Mouse (Mus musculus) MEL (cell line): ENCODE results near the gene Upf1. TPM values are rescaled to one million over a fixed set of nuclear protein-coding genes. Genes with fewer than 3 reads are reported as not detected.

Source experiments
- DNase-seq: peaks from one replicate; pipeline ENCODE4 v3.0.0; 2011; ENCODE audit warnings: low read depth, low spot score
- H3K27ac ChIP-seq: 2 replicates; pipeline ENCODE4 v1.5.1; 2012; ENCODE audit warnings: low read depth, mild to moderate bottlenecking, control low read depth, low read length, moderate library complexity; ENCODE audit not compliant: control insufficient read depth
- H3K27me3 ChIP-seq, 2 experiments: fragments of 150-350 bp in 1 of 2; sonication (generic) in 1 of 2; 2 replicates each; pipeline ENCODE4 v1.6.1; 2012; ENCODE audit warnings: low read length in 2 of 2, mild to moderate bottlenecking in 2 of 2, improper control_type of control experiment in 1 of 2, moderate library complexity in 1 of 2; ENCODE audit not compliant: insufficient read depth in 2 of 2, control insufficient read depth in 1 of 2
- H3K36me3 ChIP-seq, 2 experiments: 2 replicates each; pipeline ENCODE4 v1.6.1; 2012 to 2014; ENCODE audit warnings: low read length in 2 of 2, improper control_type of control experiment in 1 of 2, inconsistent platforms in 1 of 2, mild to moderate bottlenecking in 1 of 2; ENCODE audit not compliant: insufficient read depth in 2 of 2, control insufficient read depth in 1 of 2
- H3K4me1 ChIP-seq, 2 experiments: fragments of 150-350 bp in 1 of 2; sonication (generic) in 1 of 2; 2 replicates each; pipeline ENCODE4 v1.6.1; 2012; ENCODE audit warnings: low read length in 2 of 2, improper control_type of control experiment in 1 of 2, mild to moderate bottlenecking in 1 of 2; ENCODE audit not compliant: insufficient read depth in 2 of 2, control insufficient read depth in 1 of 2
- H3K4me3 ChIP-seq, 2 experiments: fragments of 150-350 bp in 1 of 2; sonication (generic) in 1 of 2; 2 replicates each; pipeline ENCODE4 v1.5.1; 2012; ENCODE audit warnings: low read depth in 2 of 2, low read length in 2 of 2, mild to moderate bottlenecking in 2 of 2, moderate library complexity in 2 of 2, control low read depth in 1 of 2, improper control_type of control experiment in 1 of 2; ENCODE audit not compliant: control insufficient read depth in 1 of 2, insufficient read depth in 1 of 2
- H3K79me2 ChIP-seq: 2 replicates; pipeline ENCODE4 v1.6.1; 2012; ENCODE audit warnings: mild to moderate bottlenecking, low read length, moderate library complexity; ENCODE audit not compliant: control insufficient read depth, poor library complexity, insufficient read depth
- H3K9ac ChIP-seq: 2 replicates; pipeline ENCODE4 v1.6.1; 2012; ENCODE audit warnings: low read depth, mild to moderate bottlenecking, control low read depth, low read length, moderate library complexity; ENCODE audit not compliant: control insufficient read depth, poor library complexity, severe bottlenecking
- H3K9me3 ChIP-seq: fragments of 150-350 bp; sonication (generic); replicated peaks from 2 replicates; pipeline ENCODE4 v1.6.1; 2012; ENCODE audit warnings: mild to moderate bottlenecking, low read length, improper control_type of control experiment, moderate library complexity; ENCODE audit not compliant: insufficient read depth
- CHD2 ChIP-seq: IDR thresholded peaks from 2 replicates; pipeline ENCODE4 v1.6.1; 2011; ENCODE audit warnings: low read length, improper control_type of control experiment
- E2F4 ChIP-seq: IDR thresholded peaks from 2 replicates; pipeline ENCODE4 v1.6.1; 2011; ENCODE audit warnings: low read depth, low read length, improper control_type of control experiment, borderline replicate concordance
- HCFC1 ChIP-seq: IDR thresholded peaks from 2 replicates; pipeline ENCODE4 v1.6.1; 2012; ENCODE audit warnings: low read depth, mild to moderate bottlenecking, inconsistent platforms, low read length, improper control_type of control experiment, moderate library complexity
- JUND ChIP-seq: IDR thresholded peaks from 2 replicates; pipeline ENCODE4 v1.6.1; 2011; ENCODE audit warnings: low read depth, mild to moderate bottlenecking, improper control_type of control experiment, low read length
- MAFK ChIP-seq: IDR thresholded peaks from 2 replicates; pipeline ENCODE4 v1.6.1; 2011; ENCODE audit warnings: low read depth, mild to moderate bottlenecking, low read length, improper control_type of control experiment, borderline replicate concordance
- MAX ChIP-seq: IDR thresholded peaks from 2 replicates; pipeline ENCODE4 v1.6.1; 2011; ENCODE audit warnings: low read length, improper control_type of control experiment
- MEF2A ChIP-seq: IDR thresholded peaks from 2 replicates; pipeline ENCODE4 v1.6.1; 2014; ENCODE audit warnings: low read depth, mild to moderate bottlenecking, inconsistent platforms, low read length, improper control_type of control experiment; ENCODE audit not compliant: poor library complexity, insufficient replicate concordance, severe bottlenecking; ENCODE audit errors: extremely low read depth
- MYB ChIP-seq: IDR thresholded peaks from 2 replicates; pipeline ENCODE4 v1.6.1; 2011; ENCODE audit warnings: mild to moderate bottlenecking, low read depth, low read length, improper control_type of control experiment
- POLR2A ChIP-seq, 2 experiments: IDR thresholded peaks; 2 replicates each; pipeline ENCODE4 v1.6.1; 2011 to 2012; ENCODE audit warnings: low read length in 2 of 2, mild to moderate bottlenecking in 2 of 2, control low read depth in 1 of 2, improper control_type of control experiment in 1 of 2, low read depth in 1 of 2, moderate library complexity in 1 of 2; ENCODE audit not compliant: control insufficient read depth in 1 of 2, insufficient read depth in 1 of 2, poor library complexity in 1 of 2
- POLR2AphosphoS2 ChIP-seq: IDR thresholded peaks from 2 replicates; pipeline ENCODE4 v1.6.1; 2011; ENCODE audit warnings: low read length, improper control_type of control experiment
- POLR2AphosphoS5 ChIP-seq: IDR thresholded peaks from 2 replicates; pipeline ENCODE4 v1.6.1; 2012; ENCODE audit warnings: low read depth, borderline replicate concordance, mild to moderate bottlenecking, inconsistent platforms, low read length, moderate library complexity, mixed read lengths
- SIN3A ChIP-seq: IDR thresholded peaks from 2 replicates; pipeline ENCODE4 v1.6.1; 2012; ENCODE audit warnings: low read length, improper control_type of control experiment, inconsistent platforms
- TAL1 ChIP-seq: IDR thresholded peaks from 2 replicates; pipeline ENCODE4 v1.6.1; 2012; ENCODE audit warnings: mild to moderate bottlenecking, inconsistent platforms, low read length, moderate library complexity, mixed read lengths
- TBP ChIP-seq: IDR thresholded peaks from 2 replicates; pipeline ENCODE4 v1.8.0; 2011; ENCODE audit warnings: low read depth, low read length, improper control_type of control experiment
- TCF12 ChIP-seq: IDR thresholded peaks from 2 replicates; pipeline ENCODE4 v1.6.1; 2014; ENCODE audit warnings: low read depth, mild to moderate bottlenecking, inconsistent platforms, low read length, improper control_type of control experiment, moderate library complexity
- USF1 ChIP-seq: IDR thresholded peaks from 2 replicates; pipeline ENCODE4 v1.6.1; 2014; ENCODE audit warnings: low read depth, mild to moderate bottlenecking, inconsistent platforms, low read length, improper control_type of control experiment, moderate library complexity
- USF2 ChIP-seq, 2 experiments: IDR thresholded peaks; 2 replicates each; pipeline ENCODE4 v1.6.1; 2011 to 2012; ENCODE audit warnings: improper control_type of control experiment in 2 of 2, low read length in 2 of 2, borderline replicate concordance in 1 of 2, inconsistent platforms in 1 of 2, low read depth in 1 of 2, mild to moderate bottlenecking in 1 of 2; ENCODE audit not compliant: insufficient read depth in 1 of 2
- ZC3H11A ChIP-seq: IDR thresholded peaks from 2 replicates; pipeline ENCODE4 v1.6.1; 2012; ENCODE audit warnings: low read depth, mild to moderate bottlenecking, inconsistent platforms, low read length, improper control_type of control experiment
- ZKSCAN1 ChIP-seq: IDR thresholded peaks from 2 replicates; pipeline ENCODE4 v1.6.1; 2012; ENCODE audit warnings: low read depth, mild to moderate bottlenecking, inconsistent platforms, low read length, improper control_type of control experiment, moderate library complexity
- ZNF384 ChIP-seq: IDR thresholded peaks from 2 replicates; pipeline ENCODE4 v1.6.1; 2012; ENCODE audit warnings: low read depth, mild to moderate bottlenecking, inconsistent platforms, low read length, improper control_type of control experiment
- polyA plus RNA-seq, 2 experiments: library from polyadenylated mRNA; stranded (reverse) in 1 of 2; unstranded in 1 of 2; fragments of >175 nt in 1 of 2; fragments of >200 nt in 1 of 2; gene quantifications; 2 replicates each; pipeline versions ENCODE4 v1.2.1 to v1.2.4; 2012; ENCODE audit warnings: low replicate concordance in 2 of 2, low read depth in 1 of 2; ENCODE audit not compliant: insufficient read length in 2 of 2, insufficient read depth in 1 of 2, missing spikeins in 1 of 2
- total RNA-seq: library from RNA; depleted of rRNA; stranded (reverse); fragments of 300-350 nt; gene quantifications from 2 replicates; pipeline ENCODE4 v1.2.3, GENCODE M21; 2012

The Upf1 gene
- total and polyA plus RNA-seq, 3 experiments = 55.4 to 289 (median 89.5) TPM

DNA sequence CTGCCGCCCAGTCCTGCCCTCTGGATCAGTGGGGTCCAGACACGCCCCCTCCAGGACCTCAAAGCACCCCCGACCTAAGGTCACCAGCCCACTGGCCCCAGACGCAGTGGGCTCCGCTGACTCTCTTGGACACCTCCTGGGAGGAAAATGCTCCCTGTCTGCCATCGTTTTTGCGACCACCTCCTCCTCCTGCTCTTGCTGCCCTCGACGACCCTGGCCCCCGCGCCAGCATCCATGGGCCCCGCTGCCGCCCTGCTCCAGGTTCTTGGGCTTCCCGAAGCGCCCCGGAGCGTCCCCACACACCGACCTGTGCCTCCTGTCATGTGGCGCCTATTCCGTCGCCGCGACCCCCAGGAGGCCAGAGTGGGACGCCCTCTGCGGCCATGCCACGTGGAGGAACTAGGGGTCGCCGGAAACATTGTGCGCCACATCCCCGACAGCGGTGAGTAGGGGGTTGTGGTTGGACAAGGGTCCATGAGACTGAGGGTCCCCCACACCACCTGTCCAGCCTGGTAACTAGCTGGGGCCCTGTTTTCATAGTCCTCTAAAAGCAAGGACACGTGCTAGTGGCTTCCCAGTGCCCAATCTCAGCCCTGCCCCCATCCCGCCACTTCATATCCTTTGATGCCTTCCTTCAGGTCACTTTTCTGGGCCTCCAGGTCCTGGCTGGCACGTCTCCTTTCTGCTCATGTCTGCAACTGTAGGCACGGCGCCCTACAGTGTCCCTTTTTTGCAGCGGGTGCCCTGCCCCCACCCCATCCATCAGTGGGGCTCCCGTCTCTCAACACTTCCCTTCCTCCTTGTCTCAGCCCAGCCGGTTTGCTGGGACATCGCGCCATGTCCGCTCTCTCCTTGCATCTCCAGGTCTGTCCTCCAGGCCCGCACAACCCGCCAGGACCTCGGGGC is 23.0 kb downstream of the Upf1 start:
- Histone ChIP-seq H3K36me3 (peaks cover 10 to 12% of the 10 kb centered on the region in 2 experiments), H3K79me2 (no peaks in the 10 kb centered on the region), H3K9me3 (no peaks in the 10 kb centered on the region), H3K27me3 (no peaks in the 10 kb centered on the region), H3K4me3 (no peak overlapping the region), H3K4me1 (peaks cover 13% of the 10 kb centered on the region in 2 experiments), H3K9ac (no peak overlapping the region), H3K27ac (no peak overlapping the region)
- DNase-seq = no peak
- TF ChIP-seq ZKSCAN1 (no peak), JUND (no peak), MAX (no peak), TCF12 (no peak), ZNF384 (no peak), POLR2AphosphoS2 (peak; percentile 33; the same call in 1 of the 2 replicates), MAFK (no peak), POLR2AphosphoS5 (no peak)

GRCm38 (mm10) chr8:70329124-70329834 is 23.8 kb downstream of the Upf1 start, which contains the start of gene Gdf1:
Gene Gdf1, plus strand, starts transcription at chr8:70329817.
- Histone ChIP-seq H3K36me3 (peaks cover 10% of the 10 kb centered on the region in 2 experiments), H3K27me3 (no peaks in the 10 kb centered on the region), H3K79me2 (no peaks in the 10 kb centered on the region), H3K4me3 (no peak within 1 kb of the TSS)
- DNase-seq = no peak
- TF ChIP-seq POLR2AphosphoS5 (no peak), ZNF384 (no peak), POLR2A (IDR thresholded peaks at IDR 0.05; ENCODE audit: control insufficient read depth in 1 of 2, insufficient read depth in 1 of 2, low read depth in 1 of 2, low read length in 2 of 2, poor library complexity in 1 of 2) (0 out of 4 replicates have a peak, but pooled peaks of 1 of the 2 experiments have one; percentile 27)
- TF ChIP-seq, all 39 proteins: peak for 1
- H3K9me3 ChIP-seq = no peaks in the 10 kb centered on the region
- peaks cover 13% of the 10 kb centered on the region in 2 experiments for H3K4me1 ChIP-seq
- H3K9ac ChIP-seq = no peak within 1 kb of the TSS; the same call in 1 of the 2 replicates
- peak within 1 kb of the TSS; percentile 78 for H3K27ac ChIP-seq

- H3K36me3 ChIP-seq = peaks cover 2 to 10% of the 10 kb centered on the region in 2 experiments
- H3K4me1 ChIP-seq = peaks cover 13% of the 10 kb centered on the region in 2 experiments
- H3K4me3 ChIP-seq = no peak overlapping the region
- peak overlapping the region; percentile 78 for H3K27ac ChIP-seq
- no peaks in the 10 kb centered on the region for H3K27me3 ChIP-seq
- H3K9me3 ChIP-seq = no peaks in the 10 kb centered on the region
- no peaks in the 10 kb centered on the region for H3K79me2 ChIP-seq
- peak overlapping the region; percentile 35; the same call in 1 of the 2 replicates for H3K9ac ChIP-seq
- peak; percentile 95 for DNase-seq
- TF ChIP-seq MEF2A = no peak
- no peak for TF ChIP-seq USF2 (IDR thresholded peaks at IDR 0.05; ENCODE audit: borderline replicate concordance in 1 of 2, insufficient read depth in 1 of 2, low read depth in 1 of 2, low read length in 2 of 2)
- TF ChIP-seq POLR2AphosphoS2 = peak; percentile 58; the same call in 1 of the 2 replicates
- peak; percentile 96 for TF ChIP-seq TAL1
- peak; percentile 23; the same call in 1 of the 2 replicates for TF ChIP-seq ZNF384
- TF ChIP-seq JUND = 0 out of 2 replicates have a peak, but pooled peaks have one; percentile 59
- peak; percentile 62; the same call in 1 of the 2 replicates for TF ChIP-seq MYB
- no peak; the same call in 1 of the 2 replicates for TF ChIP-seq CHD2
- TF ChIP-seq E2F4 = 0 out of 2 replicates have a peak, but pooled peaks have one; percentile 33
- TF ChIP-seq HCFC1 = peak; percentile 74
- peak; percentile 20; the same call in 1 of the 2 replicates for TF ChIP-seq ZC3H11A
- TF ChIP-seq USF1 = 0 out of 2 replicates have a peak, but pooled peaks have one; percentile 42
- peak; percentile 90 for TF ChIP-seq TBP
- peak; percentile 96 for TF ChIP-seq SIN3A
Measured at GRCm38 (mm10) chr8:70327512-70327911, 25.6 kb downstream of the Upf1 start.
